Mouse (Mus musculus) myocyte (in vitro differentiated cells): ENCODE results near the gene Olfr1123. TPM values are rescaled to one million over a fixed set of nuclear protein-coding genes. Genes with fewer than 3 reads are reported as not detected.
"Not testable (repeated sequence)": the region's sequence is repeated elsewhere in the genome, so short reads cannot be mapped to it uniquely, and the experiment has no call there.

ENCODE experiments used
- H3K27me3 ChIP-seq: one replicate; pipeline ENCODE4 v1.6.1; 2011; ENCODE audit not compliant: control insufficient read depth, insufficient read depth, insufficient read length
- H3K36me3 ChIP-seq: one replicate; pipeline ENCODE4 v1.6.1; 2011; ENCODE audit not compliant: control insufficient read depth, insufficient read depth
- H3K4me2 ChIP-seq: one replicate; pipeline ENCODE4 v1.6.1; 2011; ENCODE audit warnings: low read depth, control low read depth
- H3K4me3 ChIP-seq: one replicate; pipeline ENCODE4 v1.5.1; 2011; ENCODE audit warnings: mild to moderate bottlenecking, control low read depth, moderate library complexity
- H3K79me2 ChIP-seq: one replicate; pipeline ENCODE4 v1.6.1; 2011; ENCODE audit not compliant: control insufficient read depth, insufficient read depth
- H3ac ChIP-seq: one replicate; pipeline ENCODE4 v1.6.1; 2011; ENCODE audit not compliant: control insufficient read depth, insufficient read length
- CEBPB ChIP-seq: IDR thresholded peaks from 2 replicates; pipeline ENCODE4 v1.6.1; 2011; ENCODE audit warnings: mild to moderate bottlenecking, moderate library complexity; ENCODE audit not compliant: poor library complexity, insufficient read depth, severe bottlenecking
- E2F4 ChIP-seq: IDR thresholded peaks from one replicate; pipeline ENCODE4 v1.6.1; 2011; ENCODE audit warnings: mild to moderate bottlenecking, control low read depth, moderate library complexity; ENCODE audit not compliant: insufficient read depth
- MAX ChIP-seq: IDR thresholded peaks from one replicate; pipeline ENCODE4 v1.6.1; 2011; ENCODE audit warnings: low read depth, mild to moderate bottlenecking, control low read depth
- MYOD1 ChIP-seq, 3 experiments: IDR thresholded peaks; one replicate each; pipeline ENCODE4 v1.6.1; 2011; ENCODE audit warnings: control low read depth in 2 of 3, low read depth in 2 of 3, mild to moderate bottlenecking in 2 of 3, moderate library complexity in 1 of 3; ENCODE audit not compliant: insufficient read length in 2 of 3, control insufficient read depth in 1 of 3
- MYOG ChIP-seq, 3 experiments: IDR thresholded peaks; one replicate each; pipeline ENCODE4 v1.6.1; 2011; ENCODE audit warnings: control low read depth in 2 of 3, low read depth in 2 of 3, mild to moderate bottlenecking in 2 of 3; ENCODE audit not compliant: insufficient read length in 2 of 3, control insufficient read depth in 1 of 3, insufficient read depth in 1 of 3
- POLR2A ChIP-seq: IDR thresholded peaks from one replicate; pipeline ENCODE4 v1.6.1; 2011; ENCODE audit warnings: low read depth, mild to moderate bottlenecking, control low read depth, moderate library complexity; ENCODE audit not compliant: insufficient read length
- POLR2AphosphoS2 ChIP-seq: IDR thresholded peaks from one replicate; pipeline ENCODE4 v1.6.1; 2011; ENCODE audit warnings: low read depth, control low read depth; ENCODE audit not compliant: insufficient read length
- REST ChIP-seq: IDR thresholded peaks from one replicate; pipeline ENCODE4 v1.6.1; 2011; ENCODE audit warnings: mild to moderate bottlenecking, control low read depth, moderate library complexity; ENCODE audit not compliant: insufficient read depth, insufficient read length
- SRF ChIP-seq: IDR thresholded peaks from one replicate; pipeline ENCODE4 v1.6.1; 2011; ENCODE audit warnings: low read depth; ENCODE audit not compliant: control insufficient read depth, insufficient read length
- TCF12 ChIP-seq: IDR thresholded peaks from one replicate; pipeline ENCODE4 v1.6.1; 2011; ENCODE audit warnings: mild to moderate bottlenecking, control low read depth; ENCODE audit not compliant: poor library complexity, insufficient read depth, severe bottlenecking
- TCF3 ChIP-seq: IDR thresholded peaks from one replicate; pipeline ENCODE4 v1.6.1; 2011; ENCODE audit warnings: low read depth, control low read depth; ENCODE audit not compliant: insufficient read length
- USF1 ChIP-seq: IDR thresholded peaks from one replicate; pipeline ENCODE4 v1.6.1; 2011; ENCODE audit warnings: low read depth, mild to moderate bottlenecking, control low read depth, moderate library complexity
- polyA plus RNA-seq: library from polyadenylated mRNA; unstranded; fragments of >200 nt; fragmentation: generic; extraction: Trizol; gene quantifications from one replicate; pipeline ENCODE4 v1.2.1, GENCODE M21; 2012; ENCODE audit warnings: missing spikeins

Olfr1123 gene
- polyA plus RNA-seq = not detected

GRCm38 (mm10) chr2:87416335-87416734, at the start of gene Olfr1123:
TSS of gene Olfr1123 (plus strand) at chr2:87416635.
- TF ChIP-seq TCF12 (no peak), USF1 (no peak), REST (no peak), MYOD1 (IDR thresholded peaks at IDR 0.05; ENCODE audit: control insufficient read depth in 1 of 3, insufficient read length in 2 of 3, low read depth in 2 of 3) (no peak), CEBPB (no peak), SRF (no peak), TCF3 (no peak), POLR2AphosphoS2 (no peak), POLR2A (no peak), MYOG (IDR thresholded peaks at IDR 0.05; ENCODE audit: control insufficient read depth in 1 of 3, insufficient read depth in 1 of 3, insufficient read length in 2 of 3, low read depth in 2 of 3) (no peak), MAX (no peak), E2F4 (no peak)

GRCm38 (mm10) chr2:87369595-87369994, 46.8 kb upstream of the Olfr1123 start, which contains the start of gene Olfr1121:
TSS of gene Olfr1121 (plus strand) at chr2:87369895.
- H3K36me3 ChIP-seq = no peaks in the 10 kb centered on the region

More at GRCm38 (mm10) chr2:87416335-87416734, at the start of gene Olfr1123:
- Histone ChIP-seq H3K36me3 (no peaks in the 10 kb centered on the region), H3K79me2 (no peaks in the 10 kb centered on the region), H3K27me3 (no peaks in the 10 kb centered on the region), H3K4me3 (no peak within 1 kb of the TSS), H3ac (no peak within 1 kb of the TSS), H3K4me2 (no peak within 1 kb of the TSS)

GRCm38 (mm10) chr2:87371726-87372125, 44.7 kb upstream of the Olfr1123 start:
- Histone ChIP-seq H3K4me2 (no peak overlapping the region), H3ac (no peak overlapping the region), H3K79me2 (no peaks in the 10 kb centered on the region), H3K4me3 (no peak overlapping the region), H3K36me3 (no peaks in the 10 kb centered on the region), H3K27me3 (no peaks in the 10 kb centered on the region)
- TF ChIP-seq E2F4 (no peak), USF1 (no peak)

More at GRCm38 (mm10) chr2:87369595-87369994, 46.8 kb upstream of the Olfr1123 start, which contains the start of gene Olfr1121:
- Histone ChIP-seq H3ac (no peak within 1 kb of the TSS), H3K79me2 (no peaks in the 10 kb centered on the region), H3K4me2 (no peak within 1 kb of the TSS), H3K4me3 (no peak within 1 kb of the TSS), H3K27me3 (no peaks in the 10 kb centered on the region)
- TF ChIP-seq POLR2A (no peak), MAX (no peak), USF1 (no peak), MYOD1 (IDR thresholded peaks at IDR 0.05; ENCODE audit: control insufficient read depth in 1 of 3, insufficient read length in 2 of 3, low read depth in 2 of 3) (no peak), POLR2AphosphoS2 (no peak), SRF (no peak), REST (no peak), MYOG (IDR thresholded peaks at IDR 0.05; ENCODE audit: control insufficient read depth in 1 of 3, insufficient read depth in 1 of 3, insufficient read length in 2 of 3, low read depth in 2 of 3) (no peak)

- no peak overlapping the region for H3ac ChIP-seq
- H3K79me2 ChIP-seq = no peaks in the 10 kb centered on the region
- no peaks in the 10 kb centered on the region for H3K27me3 ChIP-seq
- no peak overlapping the region for H3K4me3 ChIP-seq
- H3K36me3 ChIP-seq = no peaks in the 10 kb centered on the region
- no peak for TF ChIP-seq E2F4
- no peak for TF ChIP-seq TCF3
- no peak for TF ChIP-seq USF1
- TF ChIP-seq TCF12 = no peak
- no peak for TF ChIP-seq POLR2AphosphoS2
- H3K4me2 ChIP-seq = no peak overlapping the region
Measured at GRCm38 (mm10) chr2:87383935-87384334, 32.5 kb upstream of the Olfr1123 start.

- H3K4me2 ChIP-seq = no peak within 1 kb of the TSS
- no peak for TF ChIP-seq TCF3
- no peak for TF ChIP-seq POLR2AphosphoS2
- no peak for TF ChIP-seq E2F4
- TF ChIP-seq MYOG (IDR thresholded peaks at IDR 0.05; ENCODE audit: control insufficient read depth in 1 of 3, insufficient read depth in 1 of 3, insufficient read length in 2 of 3, low read depth in 2 of 3) = no peak
- TF ChIP-seq POLR2A = no peak
- no peak for TF ChIP-seq USF1
- TF ChIP-seq REST = no peak
- TF ChIP-seq SRF = no peak
- TF ChIP-seq MAX = no peak
- TF ChIP-seq TCF12 = no peak
- no peaks in the 10 kb centered on the region for H3K27me3 ChIP-seq
Measured at GRCm38 (mm10) chr2:87385549-87385948, 30.9 kb upstream of the Olfr1123 start, which contains the start of gene Olfr1122. TSS of gene Olfr1122 (plus strand) at chr2:87385849.

GRCm38 (mm10) chr2:87393605-87394004, 22.8 kb upstream of the Olfr1123 start:
- not testable (repeated sequence) for H3K4me3 ChIP-seq, H3ac ChIP-seq, H3K27me3 ChIP-seq, H3K36me3 ChIP-seq, H3K4me2 ChIP-seq, H3K79me2 ChIP-seq

More at GRCm38 (mm10) chr2:87385549-87385948, 30.9 kb upstream of the Olfr1123 start, which contains the start of gene Olfr1122:
- no peak within 1 kb of the TSS for H3K4me3 ChIP-seq
- H3K36me3 ChIP-seq = no peaks in the 10 kb centered on the region
- no peaks in the 10 kb centered on the region for H3K79me2 ChIP-seq
- no peak within 1 kb of the TSS for H3ac ChIP-seq

GRCm38 (mm10) chr2:87394686-87395085, 21.7 kb upstream of the Olfr1123 start:
- not testable (repeated sequence) for H3K4me3 ChIP-seq, H3K36me3 ChIP-seq, H3K27me3 ChIP-seq, H3ac ChIP-seq, H3K79me2 ChIP-seq, H3K4me2 ChIP-seq
